Mouse (Mus musculus) forebrain, embryonic 14.5 days (tissue): ENCODE data around the gene Onecut1. TPM values are rescaled to one million over a fixed set of nuclear protein-coding genes. Genes with fewer than 3 reads are reported as not detected.

Experiments used
- ATAC-seq: fragments of 200-750 bp; cut with Nextera tagmentation; 2 replicates; pipeline ENCODE4 v1.8.0; 2017; ENCODE audit warnings: mild to moderate bottlenecking, moderate library complexity
- DNase-seq: peaks from one replicate; pipeline ENCODE4 v3.0.0-alpha.2; 2015; ENCODE audit warnings: low spot score
- H3K27ac ChIP-seq: fragments of 300-500 bp; sonication (generic); 2 replicates; pipeline ENCODE4 v1.5.1; 2014; ENCODE audit warnings: low read depth, mild to moderate bottlenecking, control low read depth, low read length, moderate library complexity
- H3K27me3 ChIP-seq: fragments of 300-500 bp; sonication (generic); replicated peaks from 2 replicates; pipeline ENCODE4 v1.6.1; 2014; ENCODE audit warnings: low read length, control low read depth, mixed read lengths; ENCODE audit not compliant: control insufficient read depth, insufficient read depth
- H3K36me3 ChIP-seq: fragments of 300-500 bp; sonication (generic); 2 replicates; pipeline ENCODE4 v1.6.1; 2014; ENCODE audit warnings: low read length, control low read depth; ENCODE audit not compliant: control insufficient read depth, insufficient read depth
- H3K4me1 ChIP-seq: fragments of 300-500 bp; sonication (generic); 2 replicates; pipeline ENCODE4 v1.6.1; 2014; ENCODE audit warnings: antibody characterized with exemption, low read length, control low read depth; ENCODE audit not compliant: control insufficient read depth, insufficient read depth
- H3K4me2 ChIP-seq: fragments of 300-500 bp; sonication (generic); 2 replicates; pipeline ENCODE4 v1.6.1; 2014; ENCODE audit warnings: mild to moderate bottlenecking, control low read depth, low read length
- H3K4me3 ChIP-seq: fragments of 300-500 bp; sonication (generic); 2 replicates; pipeline ENCODE4 v1.5.1; 2014; ENCODE audit warnings: low read depth, low read length, control low read depth
- H3K9ac ChIP-seq: fragments of 300-500 bp; sonication (generic); 2 replicates; pipeline ENCODE4 v1.6.1; 2014; ENCODE audit warnings: mild to moderate bottlenecking, low read length, control low read depth, moderate library complexity
- H3K9me3 ChIP-seq: fragments of 300-500 bp; sonication (generic); replicated peaks from 2 replicates; pipeline ENCODE4 v1.6.1; 2016; ENCODE audit warnings: low read length, control low read depth, mixed read lengths; ENCODE audit not compliant: control insufficient read depth
- WGBS: fragments of 180-500 bp; shearing (Covaris S2); extraction: QIAGEN DNeasy Blood & Tissue Kit; methylation state at CpG from one replicate; pipeline ENCODE4 v1.1.7; 2014; 5-methylcytosine and 5-hydroxymethylcytosine counted together
- polyA plus RNA-seq: library from polyadenylated mRNA; unstranded; fragments of >200 nt; fragmentation: Nextera tagmentation; extraction: Ambion mirVana; gene quantifications from 2 replicates; pipeline ENCODE4 v1.2.1, GENCODE M21; 2014

Onecut1 gene
- polyA plus RNA-seq, 1 experiment from 2014 or later: 0.55 TPM

DNA sequence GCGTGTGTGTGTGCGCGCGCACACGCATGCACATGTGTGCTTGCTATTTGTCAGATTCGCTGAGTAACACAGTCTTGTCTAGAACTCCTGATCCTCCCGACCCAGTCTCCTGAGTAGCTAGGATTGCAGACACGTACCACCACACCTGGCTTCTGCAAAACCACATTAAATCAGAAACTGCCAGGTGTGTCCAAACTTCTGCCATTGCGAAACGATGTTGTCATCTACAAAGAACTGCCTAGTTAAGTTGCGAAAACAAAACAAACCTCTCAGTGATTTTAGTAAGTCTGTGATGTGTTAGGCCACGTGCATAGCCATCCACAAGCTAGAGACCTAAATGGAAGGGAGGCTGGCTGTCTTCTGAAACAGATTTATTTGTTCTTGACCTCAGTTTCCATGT lies 58.7 kb downstream of the Onecut1 start:
- no peaks in the 10 kb centered on the region for H3K27me3 ChIP-seq
- H3K4me2 ChIP-seq: no peak overlapping the region
- H3K36me3 ChIP-seq: no peaks in the 10 kb centered on the region
- no peak overlapping the region for H3K9ac ChIP-seq
- 0 out of 2 replicates have a peak, but pooled peaks cover 7% of the 10 kb centered on the region for H3K9me3 ChIP-seq
- no peak for DNase-seq
- no peak for ATAC-seq
- no peak overlapping the region for H3K27ac ChIP-seq
- H3K4me1 ChIP-seq: peaks cover 14% of the 10 kb centered on the region
- no peak overlapping the region for H3K4me3 ChIP-seq
- 91% methylated on average over 12 of the region's 12 CpGs for WGBS

GRCm38 (mm10) chr9:74921422-74921821 lies 59.7 kb downstream of the Onecut1 start:
- Histone ChIP-seq H3K36me3 (no peaks in the 10 kb centered on the region), H3K9me3 (0 out of 2 replicates have a peak, but pooled peaks cover 7% of the 10 kb centered on the region), H3K4me3 (no peak overlapping the region), H3K9ac (no peak overlapping the region), H3K4me1 (peaks cover 17% of the 10 kb centered on the region), H3K4me2 (no peak overlapping the region), H3K27me3 (no peaks in the 10 kb centered on the region), H3K27ac (no peak overlapping the region)
- WGBS: 46% methylated on average over 1 of the region's 1 CpGs
- DNase-seq (no peak), ATAC-seq (no peak)

DNA sequence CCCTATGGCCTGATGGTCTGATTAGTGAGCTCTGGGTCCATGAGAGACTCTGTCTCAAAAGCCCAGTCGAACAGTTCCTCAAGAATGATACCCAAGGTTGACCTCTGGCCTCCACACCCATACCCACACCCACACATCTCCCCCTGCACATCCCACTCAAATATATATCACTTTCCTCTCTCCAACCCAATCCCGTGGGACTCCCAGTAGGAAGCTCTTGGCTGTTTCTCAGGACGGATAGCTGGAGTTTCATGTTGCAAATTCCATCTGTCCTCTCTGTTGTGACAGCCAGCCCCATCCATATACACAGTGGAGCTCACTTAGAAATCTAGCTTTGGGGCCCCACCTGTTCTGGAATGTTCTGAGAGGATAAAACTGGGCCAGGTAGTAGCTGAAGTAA lies 61.2 kb downstream of the Onecut1 start:
- Histone ChIP-seq H3K36me3 (no peaks in the 10 kb centered on the region), H3K27me3 (no peaks in the 10 kb centered on the region), H3K4me2 (no peak overlapping the region), H3K9ac (no peak overlapping the region), H3K4me1 (peaks cover 17% of the 10 kb centered on the region), H3K4me3 (no peak overlapping the region), H3K27ac (no peak overlapping the region), H3K9me3 (0 out of 2 replicates have a peak, but pooled peaks cover under 1% of the 10 kb centered on the region)
- ATAC-seq (no peak), DNase-seq (no peak)
- 82% methylated on average over 3 of the region's 3 CpGs for WGBS

DNA sequence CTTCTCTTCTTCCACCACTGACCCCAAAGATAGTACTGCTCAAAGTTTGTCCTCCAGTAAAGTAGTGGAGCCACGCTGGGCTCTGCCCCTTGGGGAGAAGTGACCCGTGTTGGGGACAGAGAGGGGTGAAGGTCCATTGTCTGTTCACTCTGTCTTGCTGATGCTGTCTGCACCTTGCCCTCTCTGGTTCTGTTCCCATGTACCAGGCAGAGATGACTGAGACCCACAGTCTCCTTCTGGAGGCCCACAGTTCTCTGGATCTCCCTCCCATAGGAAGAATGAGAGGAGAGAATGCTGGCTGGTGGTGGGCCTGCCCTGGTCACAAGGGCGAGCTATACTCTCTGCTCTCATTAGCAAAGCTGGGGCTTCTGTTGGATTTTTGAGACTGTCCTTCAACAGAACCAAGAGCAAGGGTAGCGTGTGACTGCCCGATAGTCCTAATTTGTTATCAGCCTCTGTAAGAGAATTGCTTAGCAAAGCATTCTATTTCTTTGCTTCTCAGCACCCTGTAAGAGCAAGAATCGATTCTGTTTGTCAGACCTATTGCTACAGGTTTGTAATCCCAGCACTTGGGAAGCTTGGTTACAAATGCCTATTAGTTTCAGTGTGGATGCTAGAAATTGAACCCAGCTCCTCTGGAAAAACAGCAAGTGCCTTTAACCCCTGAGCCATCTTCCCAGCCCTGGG lies 61.7 kb downstream of the Onecut1 start:
- H3K27ac ChIP-seq: no peak overlapping the region
- DNase-seq (no peak), ATAC-seq (no peak)
- H3K4me3 ChIP-seq: no peak overlapping the region
- H3K4me1 ChIP-seq: peaks cover 17% of the 10 kb centered on the region
- H3K4me2 ChIP-seq: no peak overlapping the region
- H3K9ac ChIP-seq: no peak overlapping the region
- no peaks in the 10 kb centered on the region for H3K9me3 ChIP-seq
- H3K36me3 ChIP-seq: no peaks in the 10 kb centered on the region
- WGBS: 86% methylated on average over 6 of the region's 6 CpGs
- H3K27me3 ChIP-seq: no peaks in the 10 kb centered on the region

DNA sequence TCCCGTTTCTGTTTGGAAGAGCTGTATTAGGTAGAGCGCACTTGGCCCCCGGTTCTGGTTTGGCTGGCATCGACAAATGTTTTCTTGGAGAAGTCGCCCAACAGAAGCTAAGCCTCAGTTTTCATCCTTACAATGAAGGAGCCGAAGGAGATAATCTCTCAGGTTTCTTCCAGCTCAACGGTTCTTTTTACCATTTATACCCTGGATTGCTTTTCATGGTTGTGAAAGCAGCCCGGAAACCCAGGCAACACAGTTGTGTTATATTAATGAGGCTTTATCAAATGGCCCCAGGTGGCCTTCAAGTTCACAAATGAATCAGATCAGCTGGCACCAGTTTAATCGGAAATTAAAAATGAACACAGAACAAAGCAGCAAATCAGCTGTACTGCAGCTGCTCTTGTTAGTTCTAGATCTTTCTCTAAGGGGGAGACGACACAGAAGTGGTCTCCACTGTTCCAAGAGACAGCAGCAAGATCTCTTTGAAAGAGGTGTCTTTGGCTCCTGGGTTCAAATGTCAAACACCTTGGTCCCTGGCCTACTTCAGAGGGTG lies 63.6 kb downstream of the Onecut1 start:
- no peak overlapping the region for H3K4me3 ChIP-seq
- no peak overlapping the region for H3K4me2 ChIP-seq
- no peak overlapping the region for H3K9ac ChIP-seq
- no peaks in the 10 kb centered on the region for H3K9me3 ChIP-seq
- 5% methylated on average over 10 of the region's 10 CpGs for WGBS
- DNase-seq (peak; percentile 86), ATAC-seq (peak; percentile 79)
- no peaks in the 10 kb centered on the region for H3K27me3 ChIP-seq
- peak overlapping the region; percentile 73 for H3K27ac ChIP-seq
- no peaks in the 10 kb centered on the region for H3K36me3 ChIP-seq
- peaks cover 17% of the 10 kb centered on the region for H3K4me1 ChIP-seq

- H3K4me1 ChIP-seq: peaks cover 7% of the 10 kb centered on the region
- H3K27me3 ChIP-seq: no peaks in the 10 kb centered on the region
- H3K27ac ChIP-seq: no peak overlapping the region
- H3K4me3 ChIP-seq: no peak overlapping the region
- ATAC-seq: no peak
- H3K4me2 ChIP-seq: no peak overlapping the region
- no peaks in the 10 kb centered on the region for H3K9me3 ChIP-seq
- H3K36me3 ChIP-seq: no peaks in the 10 kb centered on the region
- H3K9ac ChIP-seq: no peak overlapping the region
- DNase-seq: no peak
- WGBS: 96% methylated on average over 4 of the region's 4 CpGs
These were observed 68.3 kb downstream of the Onecut1 start for GRCm38 (mm10) chr9:74929981-74930423.

DNA sequence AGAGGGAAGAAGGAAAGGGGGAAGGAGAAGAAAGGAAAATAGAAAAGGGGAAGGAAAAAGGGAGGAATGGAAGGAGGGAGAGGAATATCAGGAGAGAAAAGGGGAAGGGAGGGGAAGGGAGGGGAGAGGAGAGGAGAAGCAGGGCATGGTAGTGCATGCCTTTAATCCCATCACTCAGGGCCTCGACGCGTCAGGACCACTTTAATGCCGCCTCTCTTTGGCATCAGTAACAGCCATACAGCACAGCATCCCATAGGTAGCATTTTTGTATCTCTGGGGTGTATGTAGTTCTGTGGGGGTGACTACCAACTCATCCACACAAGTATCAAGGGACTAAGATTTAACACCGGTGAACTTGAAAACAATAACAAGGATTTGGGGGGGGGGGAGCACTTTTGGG lies 68.9 kb downstream of the Onecut1 start:
- H3K4me3 ChIP-seq: no peak overlapping the region
- no peaks in the 10 kb centered on the region for H3K27me3 ChIP-seq
- no peak for ATAC-seq
- WGBS: 81% methylated on average over 5 of the region's 5 CpGs
- no peak overlapping the region for H3K9ac ChIP-seq
- H3K27ac ChIP-seq: no peak overlapping the region
- no peaks in the 10 kb centered on the region for H3K36me3 ChIP-seq
- peaks cover under 1% of the 10 kb centered on the region; the same call in 1 of the 2 replicates for H3K4me1 ChIP-seq
- no peaks in the 10 kb centered on the region for H3K9me3 ChIP-seq
- no peak for DNase-seq
- H3K4me2 ChIP-seq: no peak overlapping the region

- ATAC-seq: no peak
- Histone ChIP-seq H3K36me3 (no peaks in the 10 kb centered on the region), H3K27me3 (no peaks in the 10 kb centered on the region), H3K4me1 (no peaks in the 10 kb centered on the region), H3K9me3 (no peaks in the 10 kb centered on the region), H3K4me2 (no peak overlapping the region), H3K9ac (no peak overlapping the region), H3K27ac (no peak overlapping the region), H3K4me3 (no peak overlapping the region)
- WGBS: 86% methylated on average over 3 of the region's 3 CpGs
- DNase-seq: no peak
These were observed 73.6 kb downstream of the Onecut1 start for GRCm38 (mm10) chr9:74935289-74935688.

- Histone ChIP-seq H3K4me2 (no peak overlapping the region), H3K9ac (no peak overlapping the region), H3K4me3 (no peak overlapping the region), H3K27me3 (no peaks in the 10 kb centered on the region), H3K27ac (no peak overlapping the region), H3K4me1 (no peaks in the 10 kb centered on the region), H3K36me3 (no peaks in the 10 kb centered on the region), H3K9me3 (no peaks in the 10 kb centered on the region)
- ATAC-seq: no peak
- WGBS: 91% methylated on average over 3 of the region's 3 CpGs
- DNase-seq: no peak
These were observed 76.0 kb downstream of the Onecut1 start for GRCm38 (mm10) chr9:74937761-74938160.
